Mouse (Mus musculus) kidney, embryonic 15.5 days (tissue): ENCODE measurements around the gene Trim34a. TPM values are rescaled to one million over a fixed set of nuclear protein-coding genes. Genes with fewer than 3 reads are reported as not detected.
"Not testable (repeated sequence)": the region's sequence is repeated elsewhere in the genome, so short reads cannot be mapped to it uniquely, and the experiment has no call there.

Experiments
- ATAC-seq: fragments of 200-750 bp; cut with Nextera tagmentation; replicated peaks from 2 replicates; pipeline ENCODE4 v1.8.0; 2017; ENCODE audit warnings: moderate TSS enrichment; ENCODE audit not compliant: low FRiP score
- H3K27ac ChIP-seq: fragments of 300-500 bp; sonication (generic); 2 replicates; pipeline ENCODE4 v1.5.1; 2015; ENCODE audit warnings: mild to moderate bottlenecking, inconsistent platforms
- H3K27me3 ChIP-seq: fragments of 300-500 bp; sonication (generic); 2 replicates; pipeline ENCODE4 v1.6.1; 2015; ENCODE audit warnings: inconsistent platforms
- H3K36me3 ChIP-seq: fragments of 300-500 bp; sonication (generic); 2 replicates; pipeline ENCODE4 v1.6.1; 2015; ENCODE audit warnings: inconsistent platforms
- H3K4me1 ChIP-seq: fragments of 300-500 bp; sonication (generic); 2 replicates; pipeline ENCODE4 v1.6.1; 2015; ENCODE audit warnings: inconsistent platforms
- H3K4me2 ChIP-seq: fragments of 300-500 bp; sonication (generic); 2 replicates; pipeline ENCODE4 v1.6.1; 2015; ENCODE audit warnings: moderate library complexity, mild to moderate bottlenecking, inconsistent platforms
- H3K4me3 ChIP-seq: fragments of 300-500 bp; sonication (generic); replicated peaks from 2 replicates; pipeline ENCODE4 v1.5.1; 2015; ENCODE audit warnings: mild to moderate bottlenecking, inconsistent platforms
- H3K9ac ChIP-seq: fragments of 300-500 bp; sonication (generic); 2 replicates; pipeline ENCODE4 v1.6.1; 2015; ENCODE audit warnings: mild to moderate bottlenecking, inconsistent platforms
- H3K9me3 ChIP-seq: fragments of 300-500 bp; sonication (generic); replicated peaks from 2 replicates; pipeline ENCODE4 v1.6.1; 2016; ENCODE audit warnings: inconsistent platforms
- WGBS: fragments of 180-500 bp; shearing (Covaris S2); methylation state at CpG from one replicate; pipeline ENCODE4 v1.1.7; 2015; ENCODE audit warnings: mixed read lengths; 5-methylcytosine and 5-hydroxymethylcytosine counted together
- polyA plus RNA-seq: library from polyadenylated mRNA; unstranded; fragments of >200 nt; fragmentation: Nextera tagmentation; extraction: Ambion mirVana; gene quantifications from 2 replicates; pipeline ENCODE4 v1.2.1, GENCODE M21; 2015

Gene Trim34a
- polyA plus RNA-seq, 1 experiment from 2014 or later = 2.1 TPM

- H3K4me2 ChIP-seq, ATAC-seq, H3K36me3 ChIP-seq, H3K27me3 ChIP-seq, H3K9me3 ChIP-seq, H3K4me3 ChIP-seq, H3K9ac ChIP-seq, H3K27ac ChIP-seq, H3K4me1 ChIP-seq: not testable (repeated sequence)
- 78% methylated on average over 5 of the region's 5 CpGs for WGBS
These were observed 21.1 kb downstream of the Trim34a start for GRCm38 (mm10) chr7:104265335-104265734.

DNA sequence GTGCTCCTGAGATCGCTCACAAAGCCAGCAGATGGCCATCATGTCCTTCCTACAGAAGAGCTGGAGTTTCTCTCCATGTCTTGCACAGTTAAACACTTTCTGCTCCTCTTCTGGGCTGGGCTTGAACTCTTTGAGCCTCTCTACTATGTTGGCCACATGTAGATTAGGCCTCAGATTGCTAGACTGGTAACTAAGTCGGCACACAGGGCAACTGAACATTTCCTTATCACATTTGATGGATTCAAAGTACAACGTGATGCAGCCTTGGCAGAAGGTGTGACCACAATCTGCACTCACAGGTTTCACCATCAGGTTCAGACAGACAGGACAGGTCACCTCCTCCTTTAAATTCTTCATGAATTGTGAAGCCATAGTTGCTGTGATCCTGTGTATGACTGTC is 35.1 kb downstream of the Trim34a start:
- H3K4me1 ChIP-seq, H3K4me2 ChIP-seq, H3K4me3 ChIP-seq, H3K36me3 ChIP-seq, H3K27me3 ChIP-seq, H3K27ac ChIP-seq, H3K9ac ChIP-seq, H3K9me3 ChIP-seq, ATAC-seq: not testable (repeated sequence)
- 91% methylated on average over 3 of the region's 3 CpGs for WGBS

- Histone ChIP-seq H3K4me2 (peak within 1 kb of the TSS; percentile 41), H3K4me3 (peak within 1 kb of the TSS; percentile 19)
- H3K4me1 ChIP-seq, H3K36me3 ChIP-seq, H3K27me3 ChIP-seq, H3K9ac ChIP-seq, H3K9me3 ChIP-seq, H3K27ac ChIP-seq: not testable (repeated sequence)
- 36% methylated on average over 14 of the region's 14 CpGs for WGBS
- peak; percentile 96 for ATAC-seq
These were observed 43.6 kb downstream of the Trim34a start, which contains the start of gene Trim5 for GRCm38 (mm10) chr7:104287576-104288443. Trim5 (minus strand) TSS chr7:104288094.

DNA sequence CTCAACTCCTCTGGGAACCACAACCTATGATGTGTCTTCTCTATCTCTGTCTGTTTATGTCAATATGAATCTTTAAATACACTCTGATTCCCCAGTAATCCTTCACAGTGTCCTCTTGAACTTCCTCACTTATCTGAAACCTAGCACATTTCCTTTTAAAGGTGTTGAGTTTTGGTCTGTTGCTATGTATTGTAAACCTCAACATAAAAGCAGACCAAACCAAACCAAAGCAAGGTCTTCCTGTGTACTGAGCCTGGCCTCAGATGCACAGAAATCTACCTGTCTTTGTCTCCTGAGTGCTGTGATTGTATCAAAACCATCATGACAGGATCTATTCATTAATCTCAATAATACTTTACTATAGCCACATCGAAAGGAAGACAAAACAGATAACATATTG is 46.4 kb downstream of the Trim34a start:
- ATAC-seq = no peak
- Histone ChIP-seq H3K4me2 (no peak overlapping the region), H3K9ac (no peak overlapping the region), H3K4me1 (no peaks in the 10 kb centered on the region), H3K36me3 (no peaks in the 10 kb centered on the region), H3K27me3 (no peaks in the 10 kb centered on the region), H3K4me3 (no peak overlapping the region), H3K27ac (no peak overlapping the region), H3K9me3 (no peaks in the 10 kb centered on the region)
- WGBS = 85% methylated on average over 1 of the region's 1 CpGs

DNA sequence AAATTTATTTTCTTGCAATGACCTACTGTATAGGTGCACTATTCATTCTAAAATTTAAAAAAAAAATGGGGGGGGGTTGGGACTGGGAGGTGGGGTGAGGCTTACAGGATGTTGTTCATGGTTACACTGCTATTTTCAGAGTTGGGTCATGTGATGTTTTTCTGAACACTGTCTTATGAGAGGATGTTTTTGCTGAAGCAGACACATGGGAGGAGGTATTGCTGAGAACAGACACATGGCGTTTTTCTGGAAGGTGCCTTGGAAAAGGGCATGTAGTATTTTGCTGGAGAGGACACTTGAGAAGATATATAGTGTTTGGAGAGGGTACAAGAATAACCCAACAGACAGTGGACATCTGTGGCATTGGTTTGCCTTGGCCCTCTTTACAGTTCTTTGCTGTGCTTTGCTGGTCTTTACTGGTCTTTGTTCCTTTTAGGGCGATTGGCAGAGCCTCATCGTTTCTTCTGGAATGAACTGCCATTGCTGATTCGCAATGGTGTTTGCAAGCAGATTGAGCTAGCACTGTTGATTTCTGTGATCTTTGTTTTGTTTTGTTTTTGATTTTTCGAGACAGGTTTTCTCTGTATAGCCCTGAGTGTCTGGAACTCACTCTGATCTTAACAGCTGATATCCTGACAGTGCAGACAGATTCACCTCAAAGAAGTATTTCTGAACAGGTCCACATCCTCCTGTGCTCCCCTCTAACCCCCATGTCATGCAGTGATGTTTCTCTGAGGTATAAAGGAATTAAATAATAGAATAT is 47.6 kb downstream of the Trim34a start:
- Histone ChIP-seq H3K4me2 (no peak overlapping the region), H3K36me3 (no peaks in the 10 kb centered on the region), H3K9ac (no peak overlapping the region), H3K4me1 (no peaks in the 10 kb centered on the region), H3K9me3 (no peaks in the 10 kb centered on the region), H3K27me3 (no peaks in the 10 kb centered on the region), H3K4me3 (no peak overlapping the region), H3K27ac (no peak overlapping the region)
- WGBS = 80% methylated on average over 5 of the region's 5 CpGs
- no peak for ATAC-seq

Other genes with a start within 250 kb of the Trim34a start
- gene Olfr638, start 245.7 kb upstream of the Trim34a start, polyA plus RNA-seq = not detected in 2 replicates
- 0.03 TPM in 1 of 2 replicates, not detected in the other for gene Olfr639, start 227.2 kb upstream of the Trim34a start, polyA plus RNA-seq
- gene Olfr640, start 218.9 kb upstream of the Trim34a start, polyA plus RNA-seq = not detected in 2 replicates
- gene Olfr641, start 209.0 kb upstream of the Trim34a start, polyA plus RNA-seq = not detected in 2 replicates
- gene Olfr642, start 191.8 kb upstream of the Trim34a start, polyA plus RNA-seq = not detected in 2 replicates
- not detected in 2 replicates for gene 4930516K23Rik, start 183.0 kb upstream of the Trim34a start, polyA plus RNA-seq
- gene Olfr644, start 172.6 kb upstream of the Trim34a start, polyA plus RNA-seq = not detected in 2 replicates
- gene Olfr645, start 159.0 kb upstream of the Trim34a start, polyA plus RNA-seq = not detected in 2 replicates
- gene Olfr646, start 139.6 kb upstream of the Trim34a start, polyA plus RNA-seq = not detected in 2 replicates
- not detected in 2 replicates for gene Ubqln5, start 114.6 kb upstream of the Trim34a start, polyA plus RNA-seq
- gene Olfr643, start 107.1 kb upstream of the Trim34a start, polyA plus RNA-seq = not detected in 2 replicates
- gene Ubqln3, start 101.2 kb upstream of the Trim34a start, polyA plus RNA-seq = not detected in 2 replicates
- not detected in 2 replicates for gene Ubqlnl, start 93.9 kb upstream of the Trim34a start, polyA plus RNA-seq
- not detected in 2 replicates for gene Olfm5, start 79.6 kb upstream of the Trim34a start, polyA plus RNA-seq
- gene Olfr648, start 61.1 kb upstream of the Trim34a start, polyA plus RNA-seq = 0.10 and 0.14 TPM in 2 replicates
- gene Olfr649, start 48.5 kb upstream of the Trim34a start, polyA plus RNA-seq = not detected in 2 replicates
- gene Trim6, start 25.7 kb upstream of the Trim34a start, polyA plus RNA-seq = 1.9 and 2.2 TPM in 2 replicates
- 0.30 and 0.38 TPM in 2 replicates for gene Trim5, start 43.6 kb downstream of the Trim34a start, polyA plus RNA-seq
- 7.1 and 7.5 TPM in 2 replicates for gene Trim12a, start 71.0 kb downstream of the Trim34a start, polyA plus RNA-seq
- gene Trim34b, start 85.0 kb downstream of the Trim34a start, polyA plus RNA-seq = 0.09 TPM in 1 of 2 replicates, not detected in the other
- gene Trim12c, start 108.9 kb downstream of the Trim34a start, polyA plus RNA-seq = 2.2 and 2.3 TPM in 2 replicates
- gene Trim30b, start 125.4 kb downstream of the Trim34a start, polyA plus RNA-seq = 0.09 TPM in 1 of 2 replicates, not detected in the other
- 0.12 and 0.22 TPM in 2 replicates for gene Trim30c, start 156.4 kb downstream of the Trim34a start, polyA plus RNA-seq
- gene Trim30a, start 220.7 kb downstream of the Trim34a start, polyA plus RNA-seq = 1.1 and 1.3 TPM in 2 replicates